Mouse (Mus musculus) midbrain, embryonic 16.5 days (tissue): ENCODE results near the gene Haus5. TPM values are rescaled to one million over a fixed set of nuclear protein-coding genes. Genes with fewer than 3 reads are reported as not detected.

ENCODE experiments used
- polyA plus RNA-seq: library from polyadenylated mRNA; unstranded; fragments of >200 nt; fragmentation: Nextera tagmentation; extraction: Ambion mirVana; gene quantifications from 2 replicates; pipeline ENCODE4 v1.2.1, GENCODE M21; 2015

Haus5 gene
- polyA plus RNA-seq, 1 experiment from 2014 or later = 24.4 TPM

Other genes with a start within 250 kb of the Haus5 start
- gene Hcst, start 245.1 kb downstream of the Haus5 start, polyA plus RNA-seq = not detected in 2 replicates
- 2.7 and 2.9 TPM in 2 replicates for gene Nfkbid, start 243.3 kb downstream of the Haus5 start, polyA plus RNA-seq
- 761 and 788 TPM in 2 replicates for gene Aplp1, start 219.5 kb downstream of the Haus5 start, polyA plus RNA-seq
- gene Kirrel2, start 207.3 kb downstream of the Haus5 start, polyA plus RNA-seq = 0.67 and 0.73 TPM in 2 replicates
- gene Nphs1, start 206.7 kb downstream of the Haus5 start, polyA plus RNA-seq = 0.46 and 0.50 TPM in 2 replicates
- gene Prodh2, start 171.4 kb downstream of the Haus5 start, polyA plus RNA-seq = not detected in 2 replicates
- gene Arhgap33, start 129.9 kb downstream of the Haus5 start, polyA plus RNA-seq = 140 and 149 TPM in 2 replicates
- gene Hspb6, start 112.8 kb downstream of the Haus5 start, polyA plus RNA-seq = 7.5 and 11.2 TPM in 2 replicates
- gene Proser3, start 112.7 kb downstream of the Haus5 start, polyA plus RNA-seq = 8.2 and 8.5 TPM in 2 replicates
- 52.1 and 63.8 TPM in 2 replicates for gene Lin37, start 105.2 kb downstream of the Haus5 start, polyA plus RNA-seq
- 82.0 and 88.4 TPM in 2 replicates for gene U2af1l4, start 101.7 kb downstream of the Haus5 start, polyA plus RNA-seq
- 18.6 and 19.2 TPM in 2 replicates for gene Gm49396, start 101.7 kb downstream of the Haus5 start, polyA plus RNA-seq
- gene Psenen, start 101.4 kb downstream of the Haus5 start, polyA plus RNA-seq = 116 and 124 TPM in 2 replicates
- 4.5 and 4.8 TPM in 2 replicates for gene Igflr1, start 99.6 kb downstream of the Haus5 start, polyA plus RNA-seq
- gene Kmt2b, start 76.3 kb downstream of the Haus5 start, polyA plus RNA-seq = 9.1 and 11.0 TPM in 2 replicates
- gene Zbtb32, start 66.1 kb downstream of the Haus5 start, polyA plus RNA-seq = 0.20 and 0.22 TPM in 2 replicates
- gene Upk1a, start 52.1 kb downstream of the Haus5 start, polyA plus RNA-seq = 0.29 and 0.46 TPM in 2 replicates
- gene Cox6b1, start 38.8 kb downstream of the Haus5 start, polyA plus RNA-seq = 1,035 and 1,037 TPM in 2 replicates
- gene Etv2, start 29.1 kb downstream of the Haus5 start, polyA plus RNA-seq = not detected in 2 replicates
- 127 and 132 TPM in 2 replicates for gene Rbm42, start 14.7 kb downstream of the Haus5 start, polyA plus RNA-seq
- not detected in 2 replicates for gene Pmis2, start 6.6 kb upstream of the Haus5 start, polyA plus RNA-seq
- not detected in 2 replicates for gene 2200002J24Rik, start 33.9 kb upstream of the Haus5 start, polyA plus RNA-seq
- 1.2 and 2.2 TPM in 2 replicates for gene Atp4a, start 47.2 kb upstream of the Haus5 start, polyA plus RNA-seq
- 233 and 254 TPM in 2 replicates for gene Tmem147, start 64.5 kb upstream of the Haus5 start, polyA plus RNA-seq
- gene Gapdhs, start 78.7 kb upstream of the Haus5 start, polyA plus RNA-seq = 1.1 and 1.7 TPM in 2 replicates
- gene Sbsn, start 86.5 kb upstream of the Haus5 start, polyA plus RNA-seq = 1.6 and 2.0 TPM in 2 replicates
- 2.8 and 3.6 TPM in 2 replicates for gene Dmkn, start 98.8 kb upstream of the Haus5 start, polyA plus RNA-seq
- gene Krtdap, start 122.9 kb upstream of the Haus5 start, polyA plus RNA-seq = not detected in 2 replicates
- 0.13 TPM in 1 of 2 replicates, not detected in the other for gene Ffar2, start 158.8 kb upstream of the Haus5 start, polyA plus RNA-seq
- gene Ffar3, start 191.2 kb upstream of the Haus5 start, polyA plus RNA-seq = not detected in 2 replicates
- not detected in 2 replicates for gene Ffar1, start 196.6 kb upstream of the Haus5 start, polyA plus RNA-seq
- 0.06 TPM in 1 of 2 replicates, not detected in the other for gene Cd22, start 215.3 kb upstream of the Haus5 start, polyA plus RNA-seq
- gene Mag, start 249.9 kb upstream of the Haus5 start, polyA plus RNA-seq = 4.5 and 4.7 TPM in 2 replicates